Mouse (Mus musculus) CH12.LX (cell line): ENCODE measurements at regions not wholly inside any gene's neighbourhood (a gene's known extent, or its start where the extent isn't known, plus 50 kb on each side); places are given as distances from the start of the nearest gene placed in this dataset.

Experiments used
- DNase-seq: peaks from one replicate; pipeline ENCODE4 v3.0.0-alpha.2; 2013; ENCODE audit errors: extremely low read depth
- H3K27ac ChIP-seq: 2 replicates; pipeline ENCODE4 v1.5.1; 2012; ENCODE audit warnings: low read depth, mild to moderate bottlenecking, control low read depth, moderate library complexity; ENCODE audit not compliant: insufficient read depth
- H3K27me3 ChIP-seq: replicated peaks from 2 replicates; pipeline ENCODE3; 2012; ENCODE audit warnings: inconsistent platforms
- H3K36me3 ChIP-seq, 2 experiments: replicated peaks in 1 of 2; 2 replicates each; pipeline versions ENCODE3 to v1.6.1; 2012; ENCODE audit warnings: inconsistent platforms in 1 of 2, low read length in 1 of 2, mild to moderate bottlenecking in 1 of 2, mixed read lengths in 1 of 2, moderate library complexity in 1 of 2; ENCODE audit not compliant: control insufficient read depth in 1 of 2, insufficient read depth in 1 of 2
- H3K4me1 ChIP-seq, 2 experiments: 2 replicates each; pipeline ENCODE4 v1.6.1; 2012; ENCODE audit warnings: inconsistent platforms in 1 of 2, moderate library complexity in 1 of 2; ENCODE audit not compliant: insufficient read depth in 2 of 2, control insufficient read depth in 1 of 2
- H3K4me2 ChIP-seq: 2 replicates; pipeline ENCODE4 v1.6.1; 2012; ENCODE audit warnings: low read depth, mild to moderate bottlenecking, control low read depth; ENCODE audit not compliant: poor library complexity, insufficient read depth, severe bottlenecking
- H3K4me3 ChIP-seq, 3 experiments: fragments of 150-350 bp in 1 of 3; sonication (generic) in 1 of 3; replicated peaks in 1 of 3; 2 replicates each; pipeline versions ENCODE3 to v1.5.1; 2011 to 2012; ENCODE audit warnings: low read depth in 2 of 3, low read length in 2 of 3, mild to moderate bottlenecking in 2 of 3, moderate library complexity in 2 of 3, control low read depth in 1 of 3, improper control_type of control experiment in 1 of 3, inconsistent platforms in 1 of 3, mixed read lengths in 1 of 3; ENCODE audit not compliant: poor library complexity in 1 of 3
- H3K79me2 ChIP-seq: replicated peaks from 2 replicates; pipeline ENCODE4 v1.6.1; 2012; ENCODE audit warnings: mild to moderate bottlenecking, moderate library complexity; ENCODE audit not compliant: control insufficient read depth, poor library complexity, insufficient read depth, severe bottlenecking; ENCODE audit errors: extremely low read depth
- H3K9ac ChIP-seq: 2 replicates; pipeline ENCODE4 v1.6.1; 2012; ENCODE audit warnings: low read depth, mild to moderate bottlenecking, control low read depth, moderate library complexity; ENCODE audit not compliant: insufficient read depth
- H3K9me3 ChIP-seq: replicated peaks from 2 replicates; pipeline ENCODE3; 2012; ENCODE audit warnings: low read length, inconsistent platforms, mixed read lengths
- BHLHE40 ChIP-seq: IDR thresholded peaks from 2 replicates; pipeline ENCODE4 v1.6.1; 2011; ENCODE audit warnings: mild to moderate bottlenecking, low read depth, low read length, improper control_type of control experiment
- CTCF ChIP-seq, 2 experiments: IDR thresholded peaks in 1 of 2; conservative IDR thresholded peaks in 1 of 2; 2 replicates each; pipeline ENCODE4 v1.5.1; 2011 to 2012; ENCODE audit warnings: low read depth in 2 of 2, low read length in 2 of 2, improper control_type of control experiment in 1 of 2, inconsistent platforms in 1 of 2, mild to moderate bottlenecking in 1 of 2, moderate library complexity in 1 of 2
- E2F4 ChIP-seq: IDR thresholded peaks from 2 replicates; pipeline ENCODE4 v1.6.1; 2011; ENCODE audit warnings: low read depth, low read length, improper control_type of control experiment; ENCODE audit not compliant: insufficient replicate concordance
- ELF1 ChIP-seq: IDR thresholded peaks from 2 replicates; pipeline ENCODE4 v1.6.1; 2014; ENCODE audit warnings: low read depth, mild to moderate bottlenecking, inconsistent platforms, low read length, improper control_type of control experiment
- GABPA ChIP-seq: IDR thresholded peaks from 2 replicates; pipeline ENCODE4 v1.6.1; 2012; ENCODE audit warnings: low read depth, low read length, improper control_type of control experiment, inconsistent platforms; ENCODE audit not compliant: insufficient replicate concordance
- HCFC1 ChIP-seq: IDR thresholded peaks from 2 replicates; pipeline ENCODE4 v1.6.1; 2012; ENCODE audit warnings: low read depth, mild to moderate bottlenecking, inconsistent platforms, low read length, improper control_type of control experiment
- IRF4 ChIP-seq: IDR thresholded peaks from 2 replicates; pipeline ENCODE4 v1.6.1; 2014; ENCODE audit warnings: low read depth, mild to moderate bottlenecking, inconsistent platforms, low read length, improper control_type of control experiment
- KAT2A ChIP-seq: IDR thresholded peaks from 2 replicates; pipeline ENCODE4 v1.6.1; 2012; ENCODE audit warnings: low read length, improper control_type of control experiment, inconsistent platforms; ENCODE audit not compliant: insufficient replicate concordance
- MAX ChIP-seq: IDR thresholded peaks from 2 replicates; pipeline ENCODE4 v1.6.1; 2011; ENCODE audit warnings: low read length, improper control_type of control experiment
- MYC ChIP-seq: IDR thresholded peaks from 2 replicates; pipeline ENCODE4 v1.6.1; 2011; ENCODE audit warnings: low read depth, mild to moderate bottlenecking, improper control_type of control experiment, low read length
- NELFE ChIP-seq: IDR thresholded peaks from 2 replicates; pipeline ENCODE4 v1.6.1; 2011; ENCODE audit warnings: low read depth, low read length, improper control_type of control experiment
- NRF1 ChIP-seq: IDR thresholded peaks from 2 replicates; pipeline ENCODE4 v1.6.1; 2014; ENCODE audit warnings: low read depth, mild to moderate bottlenecking, inconsistent platforms, low read length, improper control_type of control experiment, moderate library complexity
- POLR2AphosphoS2 ChIP-seq: IDR thresholded peaks from 2 replicates; pipeline ENCODE4 v1.6.1; 2011; ENCODE audit warnings: low read depth, low read length, improper control_type of control experiment
- RAD21 ChIP-seq: IDR thresholded peaks from 2 replicates; pipeline ENCODE4 v1.6.1; 2011; ENCODE audit warnings: low read depth, mild to moderate bottlenecking, low read length, improper control_type of control experiment, moderate library complexity
- TBP ChIP-seq: conservative IDR thresholded peaks from 2 replicates; pipeline ENCODE4 v1.6.1; 2011; ENCODE audit warnings: low read depth, low read length, improper control_type of control experiment
- USF2 ChIP-seq: conservative IDR thresholded peaks from 2 replicates; pipeline ENCODE4 v1.6.1; 2011; ENCODE audit warnings: low read depth, low read length, improper control_type of control experiment
- ZMIZ1 ChIP-seq: IDR thresholded peaks from 2 replicates; pipeline ENCODE4 v1.6.1; 2012; ENCODE audit warnings: low read depth, mild to moderate bottlenecking, inconsistent platforms, low read length, improper control_type of control experiment
- dilution Hi-C: fragments of 300-500 bp; cut with MboI; formaldehyde crosslinking; loops from 2 replicates; pipeline ENCODE4 v1.14.3; 2020; ENCODE audit warnings: low sequenced_read_pairs; ENCODE audit not compliant: extremely low pct_unique_long_range_greater_than_20kb, extremely low pct_ligation_motif_present
- in situ Hi-C: fragments of 300-500 bp; cut with MboI; formaldehyde crosslinking; loops from 3 replicates; pipeline ENCODE4 v1.14.3; 2019; ENCODE audit warnings: low sequenced_read_pairs, low pct_ligation_motif_present, low pct_unique_long_range_greater_than_20kb, mixed read lengths

GRCm38 (mm10) chr6:7494299-7494698 lies 60.4 kb upstream of the Tac1 start:
- no peak overlapping the region for H3K4me3 ChIP-seq
- DNase-seq = no peak
- H3K27ac ChIP-seq = no peak overlapping the region
- H3K36me3 ChIP-seq = no peaks in the 10 kb centered on the region
- H3K4me2 ChIP-seq = no peak overlapping the region
- in situ Hi-C loops = no loop called here
- no peaks in the 10 kb centered on the region for H3K79me2 ChIP-seq
- H3K9ac ChIP-seq = no peak overlapping the region
- no peaks in the 10 kb centered on the region for H3K27me3 ChIP-seq
- TF ChIP-seq TBP = no peak
- no peak for TF ChIP-seq GABPA
- dilution Hi-C loops = no loop called here
- H3K4me1 ChIP-seq = no peaks in the 10 kb centered on the region
- H3K9me3 ChIP-seq = no peaks in the 10 kb centered on the region

- no peaks in the 10 kb centered on the region for H3K36me3 ChIP-seq
- H3K9ac ChIP-seq = no peak overlapping the region
- H3K27me3 ChIP-seq = no peaks in the 10 kb centered on the region
- no peak overlapping the region for H3K4me3 ChIP-seq
- no peak for TF ChIP-seq RAD21
- no peak for TF ChIP-seq USF2
- no peak for TF ChIP-seq HCFC1
- TF ChIP-seq BHLHE40 = no peak
- no peak for TF ChIP-seq NELFE
- no peak for TF ChIP-seq ELF1
- no peak for TF ChIP-seq KAT2A
- TF ChIP-seq POLR2AphosphoS2 = no peak
- no peak for TF ChIP-seq ZMIZ1
- TF ChIP-seq MYC = no peak
- no peak for TF ChIP-seq IRF4
- TF ChIP-seq E2F4 = no peak
- TF ChIP-seq MAX = no peak
- TF ChIP-seq CTCF (conservative IDR thresholded peaks at IDR 0.05 in 1 of 2, IDR thresholded peaks at IDR 0.05 in 1 of 2; ENCODE audit: low read depth in 2 of 2, low read length in 2 of 2) = no peak
- TF ChIP-seq NRF1 = no peak
- in situ Hi-C loops = no loop called here
- H3K4me2 ChIP-seq = no peak overlapping the region
- no peaks in the 10 kb centered on the region for H3K79me2 ChIP-seq
- no peak for DNase-seq
- no peak overlapping the region for H3K27ac ChIP-seq
- H3K4me1 ChIP-seq = no peaks in the 10 kb centered on the region
- no peaks in the 10 kb centered on the region for H3K9me3 ChIP-seq
- dilution Hi-C loops = no loop called here
Observed at GRCm38 (mm10) chr6:7496766-7497165, 57.9 kb upstream of the Tac1 start.
